Mouse (Mus musculus) bone marrow macrophage, adult 2 months (primary cell): ENCODE data around the gene Rnps1.

ENCODE experiments used
- CTCF ChIP-seq: IDR thresholded peaks from 2 replicates; pipeline ENCODE4 v1.5.1; 2012; ENCODE audit warnings: low read depth, mild to moderate bottlenecking, low read length, moderate library complexity
- POLR2A ChIP-seq: IDR thresholded peaks from 2 replicates; pipeline ENCODE4 v1.6.1; 2012; ENCODE audit warnings: mild to moderate bottlenecking, low read depth, low read length, borderline replicate concordance

DNA sequence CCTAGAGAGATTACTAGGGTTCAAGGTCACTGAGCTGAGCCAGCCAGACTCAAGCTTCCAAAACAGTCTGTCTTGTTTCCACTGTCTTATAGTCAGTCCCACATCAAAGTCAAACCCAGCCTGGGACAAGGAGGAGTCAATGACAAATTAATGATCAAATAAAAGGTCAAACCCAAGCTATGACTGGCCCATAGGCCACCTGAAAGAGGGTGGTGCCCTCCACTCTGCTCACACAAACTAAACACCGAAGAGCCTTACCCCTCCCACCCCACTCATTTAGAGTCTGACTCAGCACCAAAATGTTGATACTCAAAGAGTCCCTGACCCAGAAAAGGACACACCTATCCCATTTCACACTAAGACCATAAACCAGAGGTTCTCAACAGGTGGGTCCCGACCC lies 39.0 kb downstream of the Rnps1 start:
- no peak for TF ChIP-seq CTCF
- TF ChIP-seq POLR2A = no peak
